Mouse (Mus musculus) layer of hippocampus, adult 18-20 months (tissue): ENCODE measurements around the gene Gna12. TPM values are rescaled to one million over a fixed set of nuclear protein-coding genes. Genes with fewer than 3 reads are reported as not detected.

Experiments used
- DNase-seq, 2 experiments: peaks; one replicate each; pipeline ENCODE4 v3.0.0; 2022; ENCODE audit warnings: low spot score in 2 of 2
- total RNA-seq, 2 experiments: library from RNA; stranded (reverse); gene quantifications; 2 replicates each; pipeline ENCODE4 v1.2.3; 2021

Gna12 gene
- total RNA-seq, 2 experiments from 2014 or later: 86.2 to 95.6 TPM

DNA sequence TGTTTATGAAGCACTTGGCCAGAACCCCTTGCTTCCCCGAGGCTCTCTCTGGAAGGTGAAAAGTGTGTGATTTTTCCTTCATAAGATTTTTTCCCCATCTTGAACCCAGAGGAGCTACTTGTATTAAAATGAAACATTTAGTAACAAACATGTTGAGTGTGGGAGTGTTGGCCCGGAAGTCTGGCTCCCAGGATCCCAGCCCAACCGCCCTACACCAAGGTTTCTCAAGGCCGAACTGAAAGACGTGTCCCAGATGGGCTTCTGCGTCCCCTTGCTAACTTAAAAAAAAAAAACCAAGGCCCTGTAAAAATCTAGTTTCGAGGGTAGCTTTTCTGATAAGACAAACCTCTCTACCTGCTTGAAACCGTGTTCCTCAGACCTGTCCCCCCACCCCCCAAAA is 2.3 kb downstream of the Gna12 start:
- no peak for DNase-seq

DNA sequence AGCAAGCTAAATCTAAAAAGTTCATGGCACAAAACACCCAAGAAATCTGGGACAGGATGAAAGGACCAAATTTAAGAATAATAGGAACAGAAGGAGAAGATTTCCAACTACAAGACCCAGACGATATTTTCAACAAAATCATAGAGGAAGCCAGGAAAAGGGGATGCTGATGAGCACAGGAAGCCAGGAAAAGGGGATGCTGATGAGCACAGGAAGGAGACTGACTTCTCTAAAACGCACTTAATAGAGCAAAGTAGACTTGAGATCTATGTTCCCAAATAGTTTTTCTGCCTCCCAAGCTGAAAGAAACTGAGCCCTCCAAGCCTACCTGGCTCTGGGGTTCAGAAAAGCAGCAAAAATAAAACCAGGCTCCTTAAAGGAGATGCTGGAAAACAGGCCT is 2.8 kb downstream of the Gna12 start:
- no peak for DNase-seq

DNA sequence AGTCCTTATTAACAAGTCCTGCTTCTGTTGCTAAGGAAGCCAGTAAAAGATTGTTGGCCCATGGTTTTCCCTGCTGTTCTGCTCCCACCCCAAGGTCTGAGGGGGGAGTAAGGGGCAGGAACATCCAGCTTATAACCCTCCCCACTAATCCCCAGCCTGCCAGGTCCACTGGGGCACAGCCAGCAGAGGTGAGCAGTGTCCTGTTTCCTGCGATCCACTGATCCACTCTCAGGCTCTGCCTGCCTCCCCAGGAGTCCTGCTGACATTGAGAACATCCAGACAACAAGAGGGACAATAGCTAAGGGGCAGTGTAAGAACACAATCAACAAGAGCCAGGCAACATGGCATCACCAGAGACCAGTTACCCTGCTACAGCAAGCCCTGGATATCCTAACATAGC is 3.4 kb downstream of the Gna12 start:
- no peak for DNase-seq

DNA sequence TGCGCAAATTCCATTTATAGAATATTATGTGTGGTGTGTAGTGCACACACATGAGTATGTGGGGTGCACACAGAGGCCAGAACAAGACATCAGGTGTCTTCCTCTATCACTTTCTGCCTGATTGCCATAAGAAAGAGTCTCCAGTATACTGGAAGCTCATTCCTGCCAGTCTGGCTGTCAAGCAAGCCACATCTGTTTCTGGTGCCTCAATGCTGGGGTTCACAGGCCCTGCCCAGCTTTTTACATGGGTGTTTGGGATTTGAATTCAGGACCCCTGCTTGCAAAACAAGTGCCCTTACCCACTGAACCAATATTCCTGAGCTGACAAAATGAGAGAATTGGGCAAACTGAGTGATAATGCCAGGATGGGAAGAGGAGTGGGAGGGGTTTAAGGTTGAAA is 4.1 kb downstream of the Gna12 start:
- no peak for DNase-seq

DNA sequence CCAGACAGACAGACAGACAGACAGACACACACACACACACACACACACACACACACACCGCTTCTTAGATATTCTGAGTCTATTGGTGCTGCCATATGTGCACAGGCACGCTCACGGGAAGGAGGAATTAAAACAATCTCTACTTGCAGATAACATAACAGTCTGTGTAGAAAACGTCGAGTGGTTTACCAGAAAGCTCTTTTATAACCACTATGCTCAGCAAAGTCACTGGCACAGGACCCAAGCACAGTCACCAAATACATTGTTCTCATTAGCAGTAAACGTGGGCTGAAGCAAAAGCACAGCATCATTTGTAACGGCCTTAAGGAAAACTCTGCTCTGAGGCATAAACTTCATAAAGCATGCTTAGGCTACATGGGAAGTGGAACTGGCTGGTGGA is 6.1 kb downstream of the Gna12 start:
- peak; percentile 53 to 84 for DNase-seq

DNA sequence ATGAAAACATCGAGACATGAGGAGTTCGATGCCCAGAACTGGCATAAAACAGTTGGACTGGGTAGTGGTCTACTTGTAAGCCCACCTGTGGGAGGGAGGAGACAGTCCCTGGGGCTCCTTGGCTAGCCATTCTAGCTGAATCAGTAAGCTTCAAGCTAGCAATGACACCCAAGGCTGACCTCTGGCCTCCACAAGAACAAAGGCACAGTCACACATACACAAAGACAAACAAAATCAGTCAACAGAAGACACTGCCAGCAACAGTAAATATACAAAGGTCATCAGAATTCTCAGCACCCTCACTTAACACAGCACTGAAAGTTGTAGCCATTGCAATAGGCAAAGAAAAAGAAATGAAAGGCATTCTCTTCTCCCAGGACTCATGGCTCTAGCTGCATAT is 6.8 kb downstream of the Gna12 start:
- DNase-seq: no peak

DNA sequence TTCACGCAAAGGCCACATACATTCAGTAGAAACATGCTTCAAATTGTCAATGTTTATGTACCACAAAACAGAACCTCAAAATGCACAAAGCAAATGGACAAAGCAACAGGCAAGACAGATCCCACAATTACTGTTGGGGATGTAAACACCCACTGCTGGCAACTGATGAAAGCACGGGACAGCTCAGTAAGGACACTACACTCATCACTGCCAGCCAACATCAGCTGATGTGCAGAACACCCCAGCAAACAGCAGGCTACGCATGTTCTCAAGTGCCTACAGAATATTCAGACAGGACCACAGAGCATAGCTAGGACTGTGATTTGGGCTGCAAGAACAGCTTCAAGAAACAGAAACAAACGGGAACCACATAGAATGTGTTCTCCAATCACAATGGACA is 8.3 kb downstream of the Gna12 start:
- no peak for DNase-seq

DNA sequence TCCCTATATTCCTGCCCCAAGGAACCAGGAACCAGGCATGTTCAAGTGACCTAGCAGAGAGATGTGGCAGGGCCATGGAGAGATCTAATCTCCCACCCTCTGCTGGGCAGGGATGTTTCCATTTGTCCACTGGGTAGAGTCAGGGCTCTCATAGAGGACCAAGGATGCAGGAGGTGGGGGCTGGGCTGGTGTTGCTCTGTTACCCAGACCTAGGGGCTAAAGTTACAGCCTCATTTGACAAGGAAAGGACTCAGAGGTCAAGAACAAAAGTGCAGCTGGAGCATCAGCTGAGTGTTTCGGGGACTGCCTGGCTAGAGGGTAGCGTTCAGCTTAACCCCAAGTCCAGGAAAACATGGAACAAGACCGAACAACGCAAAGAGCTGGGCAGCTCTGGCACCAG is 9.7 kb downstream of the Gna12 start:
- DNase-seq: no peak

DNA sequence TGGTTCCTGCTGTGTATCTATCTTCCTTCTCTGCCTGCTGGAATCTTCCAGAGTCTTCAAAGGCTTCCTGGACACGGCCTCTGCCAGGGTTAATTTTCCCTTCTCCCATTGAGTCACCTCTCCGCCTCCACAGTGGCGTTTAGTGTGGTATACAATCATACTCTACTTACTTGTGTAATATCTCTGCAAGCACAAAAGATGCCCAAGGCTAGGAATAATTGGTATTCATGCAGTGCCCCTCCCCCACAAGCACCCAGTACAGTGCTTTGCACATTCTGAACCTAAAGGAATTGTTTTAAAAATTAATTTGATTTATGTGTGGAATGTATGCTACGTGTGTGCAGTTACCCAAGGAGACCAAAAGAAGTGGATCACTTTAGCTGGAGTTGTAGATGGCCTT is 10.6 kb downstream of the Gna12 start:
- no peak for DNase-seq

DNA sequence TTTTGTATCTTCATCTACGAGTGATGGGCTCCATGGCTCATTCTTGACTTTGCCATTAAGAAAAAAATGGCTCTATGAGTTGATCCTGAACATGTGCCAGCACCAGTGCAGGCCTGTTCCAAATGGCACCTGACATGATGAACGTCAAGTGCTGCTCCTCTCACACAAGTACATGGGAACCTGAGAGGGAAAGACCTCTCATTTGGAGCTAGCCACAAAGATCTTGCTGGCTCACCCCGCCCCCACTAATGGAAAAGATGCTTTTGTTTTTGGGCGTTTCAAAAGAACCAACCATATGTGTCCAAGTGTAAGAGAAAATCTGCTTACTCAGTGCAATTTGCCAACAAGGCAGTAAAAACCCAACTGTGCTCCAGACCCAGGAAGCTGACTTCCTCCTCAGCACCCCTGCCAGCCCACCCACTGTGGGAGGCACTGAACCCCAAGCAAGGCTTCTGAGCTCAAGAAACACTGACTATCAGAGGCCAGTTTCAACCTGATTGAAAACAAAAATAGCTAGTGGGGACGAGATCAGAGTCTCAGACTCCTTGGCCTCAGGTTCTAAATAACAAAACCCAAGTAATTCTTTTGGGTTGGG is 11.7 kb downstream of the Gna12 start:
- DNase-seq: peak in 1 of 2 experiments; percentile 69

DNA sequence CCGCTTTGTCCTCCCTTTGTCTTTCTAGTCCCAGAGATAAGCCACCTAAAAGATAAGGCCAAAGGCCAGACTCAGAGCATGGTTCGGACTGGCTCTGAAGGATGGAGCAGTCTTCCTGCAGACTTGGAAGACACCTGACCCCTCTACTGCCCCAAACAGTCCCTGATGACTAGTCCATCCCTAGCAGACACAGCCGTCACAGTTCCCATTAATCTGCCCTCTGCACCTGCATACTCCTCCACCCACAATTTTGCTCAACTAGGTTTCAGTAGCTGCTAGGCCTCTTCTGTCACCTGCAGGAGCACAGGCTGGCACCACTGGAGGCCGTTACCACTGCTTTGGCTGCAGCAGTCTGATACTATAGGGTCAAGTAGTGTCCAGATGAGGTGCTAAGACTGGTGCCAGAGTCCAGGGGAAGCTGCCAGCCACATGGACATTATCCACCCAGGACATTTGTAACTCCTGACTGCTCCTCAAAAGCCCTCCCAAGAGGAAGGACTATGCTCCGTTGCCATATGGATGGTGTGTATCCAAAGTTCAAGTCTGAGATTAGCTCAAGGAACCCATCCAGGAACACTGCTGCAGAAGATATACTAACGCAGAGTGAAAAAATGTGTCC is 13.2 kb downstream of the Gna12 start:
- no peak for DNase-seq

DNA sequence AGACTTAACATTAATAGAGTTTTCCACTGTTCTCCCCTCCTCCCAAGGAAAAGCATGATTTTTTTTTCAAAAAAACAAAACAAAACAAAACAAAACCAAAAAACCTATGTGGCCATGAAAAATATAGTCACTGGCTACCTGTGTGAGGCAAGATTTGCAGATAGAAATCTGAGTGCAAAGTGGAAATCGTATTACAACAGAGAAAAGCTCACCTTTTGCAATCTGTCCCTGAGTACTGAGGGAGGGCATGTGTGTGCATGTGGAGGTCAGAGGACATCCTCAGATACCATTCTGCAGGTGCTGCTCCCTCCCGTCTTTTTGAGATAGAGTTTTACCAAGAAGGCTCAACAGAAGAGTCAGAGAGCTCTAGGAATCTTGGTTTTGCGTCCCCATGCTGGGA is 14.2 kb downstream of the Gna12 start:
- no peak for DNase-seq

DNA sequence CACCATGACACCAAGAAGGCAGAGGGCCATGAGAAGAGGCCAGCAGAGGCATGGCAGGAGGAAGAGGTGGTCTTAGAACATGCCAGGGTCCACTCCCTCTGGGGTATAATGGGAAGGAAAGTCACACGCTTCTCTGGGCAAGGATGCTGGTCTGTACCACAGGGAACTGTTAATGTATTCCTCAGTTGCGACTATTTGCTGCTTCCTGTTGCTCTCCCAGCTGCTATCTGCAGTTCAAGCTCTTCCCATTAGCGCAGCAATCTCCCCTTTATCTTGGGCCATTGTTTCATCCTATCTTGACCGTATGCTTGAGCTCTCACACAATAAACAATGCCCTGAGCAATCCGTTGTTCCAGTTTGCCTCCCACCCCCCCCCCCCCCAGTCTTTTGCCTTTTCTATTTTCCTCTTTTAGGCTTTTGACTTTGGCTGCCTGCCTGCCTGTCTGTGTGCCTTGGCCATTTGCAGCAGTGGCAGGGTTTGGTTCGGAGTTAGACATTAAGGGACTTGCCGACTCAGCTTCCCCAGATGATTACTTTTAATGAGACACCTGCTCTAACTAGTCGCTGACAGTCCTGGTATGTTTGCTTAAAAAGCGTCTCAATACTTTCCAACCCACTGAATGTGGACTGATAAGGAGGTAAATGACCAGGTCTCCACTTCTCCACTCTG is 15.0 kb downstream of the Gna12 start:
- peak in 1 of 2 experiments; percentile 65 for DNase-seq

DNA sequence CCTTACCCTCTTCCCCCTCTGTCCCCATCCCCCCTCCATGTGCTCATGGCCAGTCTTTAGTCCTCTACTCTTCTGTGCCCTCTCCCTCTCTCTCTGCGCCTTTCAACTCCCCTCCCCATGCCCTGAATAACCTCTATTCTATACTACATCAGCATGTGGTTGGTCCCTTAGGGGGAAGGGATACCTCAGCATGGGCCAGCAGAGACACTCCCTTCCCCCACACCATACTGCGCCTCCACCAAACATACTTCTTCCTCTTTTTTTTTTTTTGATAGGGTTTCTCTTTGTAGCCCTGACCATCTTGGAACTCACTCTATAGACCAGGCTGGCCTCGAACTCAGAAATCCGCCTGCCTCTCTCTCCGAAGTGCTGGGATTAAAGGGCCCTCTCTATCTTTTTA is 15.8 kb downstream of the Gna12 start:
- DNase-seq: no peak

DNA sequence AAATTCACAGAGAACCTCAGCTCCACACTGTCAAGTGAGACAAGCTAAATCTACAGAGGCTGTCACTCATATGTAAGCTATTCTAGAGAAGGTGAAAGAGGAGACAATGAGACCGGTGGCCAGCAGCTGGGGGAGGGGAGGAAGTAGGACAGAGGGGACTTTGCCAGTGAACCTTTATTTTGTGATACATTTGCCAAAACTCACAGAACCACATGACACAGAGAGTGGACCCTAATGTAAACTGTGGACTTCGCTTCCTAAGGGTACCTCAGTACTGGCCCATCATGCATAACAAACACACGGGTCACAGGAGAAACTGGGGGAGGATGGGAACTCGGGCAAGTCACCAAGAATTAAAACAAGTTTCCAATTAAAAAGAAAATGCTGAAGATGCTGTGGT is 17.5 kb downstream of the Gna12 start:
- DNase-seq: no peak

DNA sequence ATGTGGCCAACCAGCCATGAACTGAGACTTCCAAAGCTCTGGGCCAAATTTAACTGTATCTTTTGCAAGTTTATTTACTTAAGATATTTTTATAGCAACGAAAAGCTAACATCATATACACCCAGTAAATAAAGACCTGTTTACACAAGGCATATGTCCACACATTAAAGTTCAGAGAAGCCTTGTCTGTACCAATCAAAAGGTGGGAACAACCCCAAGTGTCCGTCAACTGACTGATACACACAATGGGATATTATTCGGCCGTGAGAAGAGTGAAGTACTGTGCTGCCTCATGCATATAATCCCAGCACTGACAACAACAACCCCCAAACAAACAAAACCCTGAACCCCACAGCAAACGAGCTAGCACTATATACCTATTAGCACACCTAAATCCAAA is 18.2 kb downstream of the Gna12 start:
- no peak for DNase-seq

DNA sequence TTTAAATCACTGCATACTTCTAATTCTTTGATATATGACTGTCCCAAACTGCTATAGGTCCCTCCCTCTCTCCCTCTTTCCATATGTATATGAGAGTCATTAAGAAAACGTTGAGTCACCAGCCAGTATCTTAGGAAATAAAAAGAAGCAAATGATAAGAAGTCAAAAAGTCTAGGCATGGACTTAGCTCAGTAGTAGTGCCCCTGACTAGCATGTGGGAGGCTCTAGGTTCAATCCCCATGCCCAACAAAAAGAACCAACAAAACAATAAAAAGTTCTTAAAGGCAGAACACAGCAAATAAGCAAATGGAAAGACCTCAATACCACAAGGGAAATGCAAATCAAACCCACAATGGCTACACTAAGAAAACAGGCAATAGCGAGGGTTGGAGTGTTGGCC is 18.8 kb downstream of the Gna12 start:
- no peak for DNase-seq

DNA sequence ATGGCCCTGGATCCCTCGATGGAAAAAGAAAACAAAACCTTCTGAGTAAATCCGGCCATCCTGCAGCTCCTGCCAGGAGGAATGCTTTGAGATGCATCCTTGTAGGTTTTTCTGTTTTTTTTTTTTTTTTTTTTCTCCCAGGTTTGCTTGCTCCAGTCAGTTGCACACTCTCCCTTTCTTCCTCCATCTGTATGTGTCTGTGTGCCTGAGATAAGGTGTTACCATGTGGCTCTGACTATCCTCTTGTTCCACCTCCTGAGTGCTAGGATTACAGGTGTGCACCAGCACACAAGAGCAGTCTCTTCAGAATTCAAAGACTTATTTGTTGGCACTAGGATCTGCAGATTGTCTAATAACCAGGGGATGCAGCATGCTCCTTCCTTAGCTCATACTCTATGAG is 23.3 kb downstream of the Gna12 start:
- DNase-seq: no peak

DNA sequence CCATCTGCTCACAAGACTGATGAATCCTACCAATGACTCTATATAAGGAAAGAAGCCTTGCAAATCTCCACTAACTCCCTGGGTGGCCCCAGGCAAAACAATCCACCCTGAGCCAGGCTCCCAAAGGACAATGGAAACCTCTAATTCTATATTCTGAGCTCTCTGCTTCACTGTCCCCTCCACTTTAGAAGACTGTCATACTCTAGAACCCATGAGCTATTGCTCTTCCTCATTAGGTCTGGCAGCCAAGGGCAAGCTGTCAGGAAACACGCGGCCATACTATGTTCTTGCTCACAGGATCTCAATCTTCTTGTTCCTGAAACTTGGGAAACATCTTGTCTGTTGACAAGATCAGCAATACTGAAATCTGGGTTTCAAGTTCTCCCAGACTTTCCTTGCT is 24.0 kb downstream of the Gna12 start:
- no peak for DNase-seq

DNA sequence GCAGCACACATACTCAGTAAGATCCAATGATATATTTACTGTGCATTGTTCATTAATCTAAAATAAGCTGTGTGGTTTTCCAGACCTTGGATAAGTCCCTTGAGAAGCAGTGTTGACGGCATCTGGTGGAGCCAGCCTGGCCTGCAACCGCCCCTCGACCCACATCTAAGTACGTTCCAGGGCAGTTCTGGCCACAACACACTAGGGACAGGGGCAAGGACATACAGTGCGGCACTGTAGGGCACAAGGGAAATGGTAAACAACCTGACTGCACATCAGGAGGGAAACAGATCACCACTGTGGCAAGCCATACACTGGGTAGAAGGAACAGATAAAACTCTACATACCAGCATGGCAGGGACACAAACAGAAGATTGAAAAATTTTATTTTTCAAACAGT is 28.4 kb downstream of the Gna12 start:
- no peak for DNase-seq

DNA sequence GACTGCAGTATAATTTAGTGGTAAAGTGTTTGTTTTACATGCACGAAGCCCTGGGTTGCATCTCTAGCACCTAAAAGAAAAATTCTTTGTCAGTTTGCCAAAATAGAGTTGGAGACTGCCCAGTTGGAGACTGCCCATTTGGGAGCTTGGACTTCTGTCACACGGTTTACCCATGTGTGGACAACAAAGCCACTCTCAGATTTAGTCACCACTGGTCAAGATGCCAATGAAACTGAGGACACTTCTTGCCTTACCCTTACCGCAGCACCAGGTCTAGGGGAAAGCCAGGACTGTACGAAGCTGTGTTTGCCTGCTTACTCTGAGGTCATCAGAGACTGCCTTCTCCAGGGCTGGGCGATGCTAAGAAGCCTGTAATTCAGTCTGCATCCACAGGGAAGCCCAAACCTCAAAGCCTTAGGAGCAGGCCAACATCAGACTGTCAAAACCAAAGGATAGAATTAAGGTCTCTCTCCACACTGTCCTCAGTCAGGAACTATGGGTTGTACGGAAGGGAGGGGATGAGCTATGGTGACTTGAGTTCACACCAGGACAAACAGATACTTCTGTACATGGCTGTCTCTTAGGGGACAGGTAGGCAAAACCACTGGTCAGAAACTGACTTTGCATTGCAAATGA is 29.8 kb downstream of the Gna12 start:
- no peak for DNase-seq

DNA sequence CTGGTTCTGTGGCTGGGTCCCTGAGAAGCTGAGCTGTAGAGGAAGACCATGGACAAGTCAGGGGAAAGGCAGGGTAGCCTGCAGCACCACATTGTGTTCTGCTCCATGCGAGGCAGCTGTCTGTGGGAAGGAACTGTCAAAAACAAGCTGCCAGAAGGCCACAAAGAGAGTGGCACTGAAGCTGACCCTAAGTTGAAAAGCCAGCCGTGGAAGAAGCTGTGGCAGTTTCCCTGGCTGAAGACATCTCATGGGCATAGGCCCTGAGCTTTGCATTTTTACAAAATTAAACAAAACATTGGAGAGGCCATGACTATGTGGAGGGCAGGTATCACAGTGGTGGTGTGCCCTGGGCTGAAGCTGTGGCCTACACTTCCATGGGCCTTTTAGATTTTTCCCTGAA is 31.0 kb downstream of the Gna12 start:
- no peak for DNase-seq

DNA sequence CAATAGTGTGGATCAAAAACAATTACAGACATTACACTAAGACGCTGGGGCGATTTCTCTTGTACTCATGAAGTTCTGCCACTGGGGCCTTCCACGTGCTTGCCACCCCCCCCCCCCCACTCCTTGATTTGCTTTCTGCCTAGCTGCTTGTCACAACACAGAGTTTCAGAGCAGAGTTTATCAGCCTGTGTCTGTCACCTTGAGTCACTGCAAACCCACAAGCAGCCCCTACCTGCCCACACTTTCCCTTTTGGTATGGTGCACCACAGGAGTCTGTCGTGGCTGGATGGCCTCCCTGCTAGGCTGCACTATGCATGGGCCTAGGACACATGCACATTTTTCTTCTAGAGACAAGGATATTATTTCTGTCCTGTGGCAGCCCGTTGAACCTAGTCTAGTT is 31.5 kb downstream of the Gna12 start:
- no peak for DNase-seq
